Mouse (Mus musculus) megakaryocyte progenitor cell, adult 5-6 weeks (primary cell): ENCODE measurements around the gene Itgb3bp. TPM values are rescaled to one million over a fixed set of nuclear protein-coding genes. Genes with fewer than 3 reads are reported as not detected.

Experiments used
- ATAC-seq: replicated peaks from 2 replicates; pipeline ENCODE4 v1.8.0; 2016; ENCODE audit warnings: mild to moderate bottlenecking, moderate TSS enrichment, inconsistent platforms; ENCODE audit not compliant: poor library complexity
- total RNA-seq, 2 experiments: library from RNA; stranded (forward) in 1 of 2; stranded (reverse) in 1 of 2; fragments of 157-497, 149-512 nt in 1 of 2; fragments of 200-1000 nt in 1 of 2; gene quantifications; 2 replicates each; pipeline versions ENCODE4 v1.2.3 to v1.2.4; 2015 to 2017

Itgb3bp gene
- total RNA-seq, 2 experiments from 2014 or later: 26.8 to 28.7 TPM

- no peak for ATAC-seq
Measured at GRCm38 (mm10) chr4:99936278-99936677, 6.7 kb upstream of the Itgb3bp start.

GRCm38 (mm10) chr4:99934859-99935258 lies 5.2 kb upstream of the Itgb3bp start:
- no peak for ATAC-seq

GRCm38 (mm10) chr4:99931807-99932206 lies 2.2 kb upstream of the Itgb3bp start:
- ATAC-seq: no peak

- no peak for ATAC-seq
Measured at GRCm38 (mm10) chr4:99931240-99931580, 1.6 kb upstream of the Itgb3bp start.

- no peak for ATAC-seq
Measured at GRCm38 (mm10) chr4:99930518-99931239, 1.1 kb upstream of the Itgb3bp start.

- ATAC-seq: peak; percentile 75
Measured at GRCm38 (mm10) chr4:99929149-99929612, 432 bp downstream of the Itgb3bp start, which contains the start of gene Pgm1. Gene Pgm1 (plus strand): TSS chr4:99929414.

- ATAC-seq: no peak
Measured at GRCm38 (mm10) chr4:99928521-99928920, 1.1 kb downstream of the Itgb3bp start.

GRCm38 (mm10) chr4:99926380-99926779 lies 3.2 kb downstream of the Itgb3bp start:
- ATAC-seq: 0 out of 2 replicates have a peak, but pooled peaks have one; percentile 3

GRCm38 (mm10) chr4:99913894-99914451 lies 15.6 kb downstream of the Itgb3bp start:
- ATAC-seq: peak; percentile 75

- ATAC-seq: no peak
Measured at GRCm38 (mm10) chr4:99882405-99882804, 47.2 kb downstream of the Itgb3bp start.

- ATAC-seq: peak; percentile 39; the same call in 1 of the 2 replicates
Measured at GRCm38 (mm10) chr4:99881882-99882281, 47.7 kb downstream of the Itgb3bp start.

- peak; percentile 97 for ATAC-seq
Measured at GRCm38 (mm10) chr4:99829094-99830073, 100.2 kb downstream of the Itgb3bp start, which contains the start of gene Efcab7. Gene Efcab7 (plus strand): TSS chr4:99829198.

- ATAC-seq: 0 out of 2 replicates have a peak, but pooled peaks have one; percentile 2
Measured at GRCm38 (mm10) chr4:99828739-99829093, 100.9 kb downstream of the Itgb3bp start.

- no peak for ATAC-seq
Measured at GRCm38 (mm10) chr4:99828337-99828736, 101.3 kb downstream of the Itgb3bp start.

- ATAC-seq: no peak
Measured at GRCm38 (mm10) chr4:99816697-99817460, 112.7 kb downstream of the Itgb3bp start.

- peak; percentile 52; the same call in 1 of the 2 replicates for ATAC-seq
Measured at GRCm38 (mm10) chr4:99792365-99792764, 137.2 kb downstream of the Itgb3bp start.

- ATAC-seq: no peak
Measured at GRCm38 (mm10) chr4:99773041-99773440, 156.6 kb downstream of the Itgb3bp start.

GRCm38 (mm10) chr4:99770555-99770954 lies 159.1 kb downstream of the Itgb3bp start:
- no peak for ATAC-seq

- peak; percentile 72 for ATAC-seq
Measured at GRCm38 (mm10) chr4:99766753-99767152, 162.9 kb downstream of the Itgb3bp start.

GRCm38 (mm10) chr4:99766303-99766702 lies 163.3 kb downstream of the Itgb3bp start:
- ATAC-seq: no peak
